Mouse (Mus musculus) neural tube, embryonic 11.5 days (tissue): ENCODE measurements at regions not wholly inside any gene's neighbourhood (a gene's known extent, or its start where the extent isn't known, plus 50 kb on each side); places are given as distances from the start of the nearest gene placed in this dataset.

Experiments
- ATAC-seq: fragments of 200-750 bp; cut with Nextera tagmentation; 2 replicates; pipeline ENCODE4 v1.8.0; 2017; ENCODE audit warnings: moderate number of reproducible peaks, mild to moderate bottlenecking, moderate TSS enrichment, moderate library complexity; ENCODE audit not compliant: insufficient read depth, low FRiP score, low TSS enrichment
- DNase-seq: peaks from one replicate; pipeline ENCODE4 v3.0.0-alpha.2; 2015; ENCODE audit warnings: low spot score
- H3K27ac ChIP-seq: fragments of 300-500 bp; sonication (generic); 2 replicates; pipeline ENCODE4 v1.5.1; 2014; ENCODE audit warnings: low read depth, mild to moderate bottlenecking, low read length
- H3K27me3 ChIP-seq: fragments of 300-500 bp; sonication (generic); 2 replicates; pipeline ENCODE4 v1.6.1; 2014; ENCODE audit warnings: mild to moderate bottlenecking, low read length, mixed read lengths; ENCODE audit not compliant: control insufficient read depth, insufficient read depth
- H3K36me3 ChIP-seq: fragments of 300-500 bp; sonication (generic); 2 replicates; pipeline ENCODE4 v1.6.1; 2014; ENCODE audit warnings: mild to moderate bottlenecking, low read length, moderate library complexity, mixed read lengths; ENCODE audit not compliant: control insufficient read depth, insufficient read depth
- H3K4me1 ChIP-seq: fragments of 300-500 bp; sonication (generic); 2 replicates; pipeline ENCODE4 v1.6.1; 2014; ENCODE audit warnings: low read length, mixed read lengths; ENCODE audit not compliant: control insufficient read depth, insufficient read depth
- H3K4me2 ChIP-seq: fragments of 300-500 bp; sonication (generic); 2 replicates; pipeline ENCODE4 v1.6.1; 2014; ENCODE audit warnings: low read depth, mild to moderate bottlenecking, moderate library complexity
- H3K4me3 ChIP-seq: fragments of 300-500 bp; sonication (generic); 2 replicates; pipeline ENCODE4 v1.5.1; 2014; ENCODE audit warnings: low read depth, low read length
- H3K9ac ChIP-seq: fragments of 300-500 bp; sonication (generic); 2 replicates; pipeline ENCODE4 v1.6.1; 2014; ENCODE audit warnings: mild to moderate bottlenecking, low read length
- H3K9me3 ChIP-seq: fragments of 300-500 bp; sonication (generic); 2 replicates; pipeline ENCODE4 v1.6.1; 2016; ENCODE audit warnings: low read length; ENCODE audit not compliant: control insufficient read depth
- WGBS: fragments of 180-500 bp; shearing (Covaris S2); extraction: QIAGEN DNeasy Blood & Tissue Kit; methylation state at CpG from one replicate; pipeline ENCODE4 v1.1.7; 2014; 5-methylcytosine and 5-hydroxymethylcytosine counted together

DNA sequence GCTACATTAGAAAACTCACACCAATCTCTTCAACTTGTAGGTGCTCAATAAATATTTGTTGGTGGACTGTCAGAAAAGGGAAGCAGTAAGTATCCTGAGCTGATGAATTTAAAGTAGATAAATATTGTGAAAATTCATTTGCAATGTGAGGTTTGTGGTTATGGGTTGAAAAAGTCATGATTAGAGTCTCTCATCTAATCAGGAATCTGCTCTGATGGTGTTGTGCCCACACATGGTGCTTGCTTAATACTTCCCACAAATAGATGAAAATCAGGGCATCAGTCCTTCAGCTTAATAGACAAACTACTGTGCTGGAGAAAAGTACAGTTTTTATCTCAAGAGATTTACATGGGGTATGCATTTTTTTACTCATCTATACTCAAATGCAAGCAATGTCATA lies 59.9 kb downstream of the S1pr1 start:
- no peak for ATAC-seq
- Histone ChIP-seq H3K9ac (no peak overlapping the region), H3K4me2 (no peak overlapping the region), H3K27ac (no peak overlapping the region), H3K4me1 (no peaks in the 10 kb centered on the region), H3K9me3 (no peaks in the 10 kb centered on the region), H3K4me3 (no peak overlapping the region), H3K27me3 (no peaks in the 10 kb centered on the region), H3K36me3 (no peaks in the 10 kb centered on the region)
- no peak for DNase-seq

DNA sequence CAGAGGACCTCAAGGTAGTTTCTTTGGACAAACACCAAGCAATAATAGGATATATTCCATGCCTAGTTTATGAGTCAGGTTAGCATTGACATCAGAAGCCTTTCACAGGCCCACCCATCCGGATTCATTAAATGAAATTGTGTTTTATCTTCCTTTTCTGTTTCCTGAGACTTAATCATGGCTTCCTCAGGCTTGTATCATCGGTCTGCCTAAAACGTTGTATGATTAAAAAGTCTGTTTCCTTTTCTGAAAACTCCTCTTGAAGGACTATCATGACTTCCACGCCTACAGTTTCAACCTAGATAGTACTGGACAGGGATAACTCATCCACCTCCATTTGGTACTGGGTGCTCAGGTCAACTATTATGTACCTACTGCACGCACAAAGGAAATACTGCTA lies 62.6 kb downstream of the S1pr1 start:
- no peak overlapping the region for H3K27ac ChIP-seq
- H3K9ac ChIP-seq: no peak overlapping the region
- no peaks in the 10 kb centered on the region for H3K9me3 ChIP-seq
- no peak overlapping the region for H3K4me2 ChIP-seq
- WGBS: 84% methylated on average over 5 of the region's 5 CpGs
- no peaks in the 10 kb centered on the region for H3K4me1 ChIP-seq
- no peak for ATAC-seq
- H3K27me3 ChIP-seq: no peaks in the 10 kb centered on the region
- no peak overlapping the region for H3K4me3 ChIP-seq
- no peak for DNase-seq
- H3K36me3 ChIP-seq: no peaks in the 10 kb centered on the region

DNA sequence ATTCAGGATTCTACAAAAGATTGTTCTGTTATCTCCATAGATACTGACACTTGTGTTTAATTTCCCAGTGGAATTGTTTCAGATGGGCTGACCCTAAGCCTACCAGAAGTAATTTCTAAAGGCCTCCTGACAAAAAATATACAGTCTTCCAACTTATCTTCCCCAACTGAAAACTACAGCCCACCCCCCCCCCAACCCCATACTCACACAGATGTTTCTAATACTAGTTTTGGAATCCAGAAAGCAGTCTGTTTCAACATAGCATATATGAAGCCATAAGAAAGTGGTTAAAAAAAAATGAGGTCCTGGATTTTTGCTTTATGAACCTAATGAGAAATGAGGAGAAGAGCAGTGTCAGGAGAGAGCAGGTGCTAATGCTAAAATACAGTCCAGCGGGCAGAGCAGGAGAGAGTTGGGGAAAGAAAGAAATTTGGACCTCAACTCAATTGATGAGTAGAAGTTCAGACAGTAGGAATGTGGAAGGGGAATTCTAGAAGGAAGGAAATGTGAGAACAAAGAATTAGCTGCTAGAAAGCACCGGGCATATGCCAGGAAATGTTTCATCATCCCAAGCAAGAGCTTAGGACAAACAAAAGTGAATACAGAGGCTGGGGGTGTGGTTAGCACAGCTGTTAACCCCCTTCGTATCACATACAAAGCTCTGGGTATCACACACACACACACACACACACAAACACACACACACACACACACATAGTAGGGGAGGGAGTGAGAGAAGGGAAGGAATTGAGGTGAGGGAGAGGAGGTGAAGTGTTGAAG lies 65.3 kb downstream of the S1pr1 start:
- H3K4me1 ChIP-seq: no peaks in the 10 kb centered on the region
- H3K27ac ChIP-seq: no peak overlapping the region
- no peaks in the 10 kb centered on the region for H3K27me3 ChIP-seq
- DNase-seq: no peak
- no peak overlapping the region for H3K9ac ChIP-seq
- H3K9me3 ChIP-seq: no peaks in the 10 kb centered on the region
- 66% methylated on average over 3 of the region's 3 CpGs for WGBS
- H3K4me3 ChIP-seq: no peak overlapping the region
- no peak for ATAC-seq
- H3K4me2 ChIP-seq: no peak overlapping the region
- no peaks in the 10 kb centered on the region for H3K36me3 ChIP-seq

DNA sequence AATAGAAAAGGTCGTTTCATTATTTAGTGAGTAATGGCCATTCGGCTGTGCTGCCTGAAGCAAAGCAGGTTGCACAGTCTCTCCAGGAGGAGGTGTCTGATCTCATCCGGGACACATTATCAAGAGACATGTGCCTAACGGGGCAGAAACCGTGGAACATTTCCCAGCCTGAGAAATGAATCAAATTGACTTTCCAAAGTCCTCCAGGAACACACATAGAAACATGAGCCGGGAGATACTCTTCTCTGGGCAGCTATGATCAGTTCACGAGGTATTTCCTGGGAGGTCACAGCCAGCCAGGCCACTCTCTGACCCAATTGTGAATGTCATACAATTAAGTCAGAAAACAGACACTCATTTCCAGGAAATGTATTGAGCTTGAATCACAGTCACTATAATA lies 67.9 kb downstream of the S1pr1 start:
- no peak for ATAC-seq
- no peak for DNase-seq
- Histone ChIP-seq H3K27ac (no peak overlapping the region), H3K4me2 (no peak overlapping the region), H3K4me1 (no peaks in the 10 kb centered on the region), H3K9ac (no peak overlapping the region), H3K27me3 (no peaks in the 10 kb centered on the region), H3K36me3 (no peaks in the 10 kb centered on the region), H3K4me3 (no peak overlapping the region), H3K9me3 (no peaks in the 10 kb centered on the region)
- WGBS: 63% methylated on average over 7 of the region's 7 CpGs

DNA sequence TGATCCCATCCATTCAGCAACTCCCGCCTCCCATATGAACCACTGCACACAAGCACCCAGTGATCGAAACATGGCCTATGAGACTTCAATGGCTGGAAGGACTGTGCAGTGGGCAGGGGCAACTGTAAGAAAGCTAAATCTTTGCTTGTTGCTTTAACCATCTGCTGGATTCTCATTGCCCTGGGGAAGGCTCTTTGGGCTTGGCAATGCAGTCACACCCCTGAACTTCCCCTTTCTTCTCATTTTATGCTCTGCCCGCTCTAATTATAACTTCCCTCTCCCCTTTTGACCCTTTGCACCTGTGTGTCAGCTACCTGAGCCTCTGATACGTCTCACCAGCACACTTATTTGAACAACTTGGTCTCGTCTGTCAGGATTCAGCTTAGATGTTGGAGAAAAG lies 70.6 kb downstream of the S1pr1 start:
- H3K4me2 ChIP-seq: no peak overlapping the region
- ATAC-seq (no peak), DNase-seq (no peak)
- no peaks in the 10 kb centered on the region for H3K36me3 ChIP-seq
- H3K4me3 ChIP-seq: no peak overlapping the region
- H3K9ac ChIP-seq: no peak overlapping the region
- no peaks in the 10 kb centered on the region for H3K4me1 ChIP-seq
- no peak overlapping the region for H3K27ac ChIP-seq
- H3K27me3 ChIP-seq: no peaks in the 10 kb centered on the region
- no peaks in the 10 kb centered on the region for H3K9me3 ChIP-seq
- WGBS: 83% methylated on average over 5 of the region's 5 CpGs

DNA sequence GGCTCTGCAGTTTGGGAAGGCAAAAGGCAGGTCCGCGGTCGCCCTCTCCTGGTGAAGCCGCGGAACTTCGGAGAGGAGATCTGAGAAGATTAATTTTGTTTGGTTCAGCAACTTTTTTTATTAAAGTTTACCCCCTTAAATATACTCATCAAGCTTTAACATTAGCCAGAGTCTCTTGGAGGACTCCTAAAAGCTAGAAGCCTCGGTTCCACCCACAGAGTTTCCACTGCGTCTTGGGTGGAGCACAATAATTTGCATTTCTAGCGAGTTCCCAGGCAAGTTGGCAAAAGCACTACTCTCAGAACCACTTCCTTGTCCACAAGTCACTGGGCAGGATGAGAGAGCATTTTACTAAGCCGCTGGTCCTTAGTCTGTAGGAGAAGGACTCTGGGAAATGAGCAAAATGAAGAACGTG lies 72.0 kb downstream of the S1pr1 start:
- no peaks in the 10 kb centered on the region for H3K4me1 ChIP-seq
- peak overlapping the region; percentile 51; the same call in 1 of the 2 replicates for H3K9ac ChIP-seq
- DNase-seq (peak; percentile 81), ATAC-seq (no peak; the same call in none of the 2 replicates)
- no peak overlapping the region for H3K27ac ChIP-seq
- H3K27me3 ChIP-seq: no peaks in the 10 kb centered on the region
- H3K4me2 ChIP-seq: peak overlapping the region; percentile 46
- no peaks in the 10 kb centered on the region for H3K9me3 ChIP-seq
- H3K36me3 ChIP-seq: no peaks in the 10 kb centered on the region
- H3K4me3 ChIP-seq: peak overlapping the region; percentile 39
- 9% methylated on average over 11 of the region's 11 CpGs for WGBS

DNA sequence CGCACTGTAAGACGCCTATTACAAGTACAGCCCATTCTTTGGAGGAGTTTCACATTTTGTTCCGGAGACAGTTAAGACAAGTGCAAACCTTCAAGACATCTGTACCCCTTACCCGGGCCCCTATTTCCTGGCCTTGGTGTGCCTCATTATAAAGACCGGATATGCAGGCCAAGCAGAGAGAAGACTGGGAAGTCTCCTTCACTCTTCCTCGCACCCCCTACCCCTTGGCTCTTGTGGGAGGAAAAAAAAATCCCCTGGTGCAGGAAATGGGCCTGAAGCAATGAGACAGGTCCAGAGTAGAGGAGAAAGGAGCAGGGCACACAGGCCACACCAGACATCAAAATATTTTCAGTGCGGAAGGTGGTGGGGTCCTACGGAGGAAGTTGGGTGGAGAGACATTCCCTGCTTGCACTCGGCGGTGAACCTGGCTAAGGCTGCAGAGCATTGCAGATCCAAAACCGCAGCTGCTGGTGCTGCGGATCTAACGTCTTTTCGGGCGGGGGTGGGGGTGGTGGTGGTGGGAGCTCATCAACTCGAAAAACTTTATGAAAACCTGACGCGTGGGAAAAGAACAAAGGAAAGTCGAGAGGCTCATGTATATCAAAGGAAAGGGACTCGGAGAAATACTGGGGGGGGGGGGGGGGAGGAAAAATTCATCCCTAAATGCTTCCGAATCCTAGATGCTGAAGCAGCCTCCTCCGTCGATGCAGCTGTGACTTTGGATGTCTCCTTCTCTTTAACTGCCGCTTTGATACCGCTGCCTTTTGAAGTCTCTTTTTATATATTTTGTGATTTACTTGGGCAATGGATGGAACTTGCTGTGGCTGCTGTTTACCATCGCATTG lies 72.6 kb downstream of the S1pr1 start:
- peak overlapping the region; percentile 39 for H3K4me3 ChIP-seq
- 10% methylated on average over 26 of the region's 26 CpGs for WGBS
- H3K4me1 ChIP-seq: no peaks in the 10 kb centered on the region
- no peak overlapping the region for H3K27ac ChIP-seq
- peak; percentile 61 for DNase-seq
- peak overlapping the region; percentile 51 for H3K9ac ChIP-seq
- H3K36me3 ChIP-seq: no peaks in the 10 kb centered on the region
- H3K27me3 ChIP-seq: no peaks in the 10 kb centered on the region
- no peaks in the 10 kb centered on the region for H3K9me3 ChIP-seq
- peak overlapping the region; percentile 46 for H3K4me2 ChIP-seq
- ATAC-seq: peak; percentile 68

DNA sequence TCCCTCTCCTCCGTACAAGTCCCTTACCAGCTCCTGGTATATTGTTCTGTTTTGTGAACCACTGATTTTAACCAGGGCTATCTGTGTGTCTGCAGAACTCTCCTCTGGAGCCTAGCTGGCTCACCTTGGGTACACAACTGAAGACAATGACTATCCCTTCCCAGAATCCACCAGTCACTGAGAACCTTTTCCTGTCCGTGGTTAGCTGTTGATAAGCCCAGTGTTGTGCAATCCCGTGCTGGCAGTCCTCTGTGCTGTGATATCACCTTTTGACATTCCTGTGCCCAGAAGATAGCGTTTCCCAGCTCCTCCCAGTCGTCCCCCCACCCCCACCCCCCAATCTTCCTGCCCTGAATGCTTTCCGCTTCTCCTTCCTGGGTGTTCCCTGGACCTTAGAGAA lies 73.5 kb downstream of the S1pr1 start:
- WGBS: 59% methylated on average over 6 of the region's 6 CpGs
- Histone ChIP-seq H3K27ac (no peak overlapping the region), H3K36me3 (no peaks in the 10 kb centered on the region), H3K9ac (no peak overlapping the region), H3K4me2 (no peak overlapping the region), H3K4me3 (no peak overlapping the region), H3K9me3 (no peaks in the 10 kb centered on the region), H3K27me3 (no peaks in the 10 kb centered on the region), H3K4me1 (no peaks in the 10 kb centered on the region)
- ATAC-seq (no peak; the same call in 1 of the 2 replicates), DNase-seq (no peak)

DNA sequence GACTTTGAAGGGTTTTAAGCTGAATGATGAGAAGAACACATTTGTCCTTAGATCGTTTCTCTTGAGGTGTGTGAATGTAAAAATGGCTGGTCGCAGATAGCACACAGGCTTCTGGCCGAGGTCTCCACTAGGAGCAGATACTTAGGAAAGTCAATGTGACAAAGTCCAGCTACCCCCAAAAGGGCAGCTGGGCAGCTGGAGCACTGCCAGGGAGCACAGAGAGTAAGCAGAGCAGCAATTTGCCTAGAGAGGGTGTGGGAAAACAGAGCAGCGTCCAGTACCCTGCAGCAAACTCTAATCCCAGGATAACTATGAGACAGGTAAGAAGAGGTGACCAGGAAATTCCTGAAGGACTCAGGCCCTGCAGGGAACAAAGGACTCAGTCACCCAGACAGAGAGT lies 79.4 kb downstream of the S1pr1 start:
- no peaks in the 10 kb centered on the region for H3K27me3 ChIP-seq
- H3K4me1 ChIP-seq: no peaks in the 10 kb centered on the region
- no peak overlapping the region for H3K4me2 ChIP-seq
- no peak for ATAC-seq
- H3K4me3 ChIP-seq: no peak overlapping the region
- H3K27ac ChIP-seq: no peak overlapping the region
- H3K9me3 ChIP-seq: no peaks in the 10 kb centered on the region
- WGBS: 94% methylated on average over 4 of the region's 4 CpGs
- no peak overlapping the region for H3K9ac ChIP-seq
- H3K36me3 ChIP-seq: no peaks in the 10 kb centered on the region
- no peak for DNase-seq
